Comparison of ENCODE assay signal across 9 mouse cellular contexts in genomic region chr9:105389289-105389688, GRCm38 (mm10). TPM values are rescaled to one million over a fixed set of nuclear protein-coding genes. Genes with fewer than 3 reads are reported as not detected.
DNase-seq lines count a peak whose midpoint lies in the region; ATAC-seq lines count a peak whose summit lies in the region.
"Had no signal": no experiment of that assay in that cellular context is flagged by ENCODE, and none has a peak within 500 bp of the region (broad histone marks: within the 10 kb centered on the region; RNA-seq: fewer than 3 reads in every experiment).

No protein-coding gene starts in this region.

- H3K27ac ChIP-seq in forebrain, embryonic 10.5 days: no peak overlapping the region
- H3K27ac ChIP-seq in forebrain, embryonic 15.5 days (replicated peaks): no peak overlapping the region
- H3K27ac ChIP-seq: limb, embryonic 12.5 days had no signal

- no peaks in the 10 kb centered on the region for H3K36me3 ChIP-seq in forebrain, embryonic 10.5 days (replicated peaks)
- H3K36me3 ChIP-seq in forebrain, embryonic 15.5 days: no peaks in the 10 kb centered on the region
- H3K36me3 ChIP-seq: limb, embryonic 12.5 days had no signal

- H3K27me3 ChIP-seq in forebrain, embryonic 10.5 days (ENCODE audit: poor library complexity, severe bottlenecking): 0 out of 2 replicates have a peak, but pooled peaks cover 1% of the 10 kb centered on the region
- no peaks in the 10 kb centered on the region; the same call in 1 of the 2 replicates for H3K27me3 ChIP-seq in forebrain, embryonic 15.5 days

- no peak overlapping the region for H3K4me2 ChIP-seq in forebrain, embryonic 15.5 days (replicated peaks)
- H3K4me2 ChIP-seq: limb, embryonic 12.5 days had no signal

- ATAC-seq in forebrain, embryonic 15.5 days (replicated peaks): no peak
- ATAC-seq in megakaryocyte progenitor cell, adult 5-6 weeks (replicated peaks; ENCODE audit: poor library complexity): peak; percentile 92

- DNase-seq in forebrain, embryonic 10.5 days (ENCODE audit: extremely low spot score, low spot score): peak; percentile 52
- peak; percentile 45 for DNase-seq in Muller cell, postnatal 12 days (ENCODE audit: inconsistent ontology term)
- peak; percentile 85 to 91 for DNase-seq in cerebellum, postnatal 14 days
- peak; percentile 17 to 39 for DNase-seq in gastrocnemius, adult 8-10 months (ENCODE audit: low spot score in 2 of 2)
- DNase-seq in layer of hippocampus, postnatal 14 days (ENCODE audit: low spot score in 2 of 2): peak; percentile 73 to 78
- peak; percentile 22 to 48 for DNase-seq in spleen, postnatal 36 days (ENCODE audit: low spot score in 2 of 2)

- H3K4me3 ChIP-seq in forebrain, embryonic 10.5 days: no peak overlapping the region
- no peak overlapping the region for H3K4me3 ChIP-seq in forebrain, embryonic 15.5 days
- H3K4me3 ChIP-seq: limb, embryonic 12.5 days had no signal

- 23% methylated on average over 4 of the region's 4 CpGs for whole genome bisulfite sequencing in forebrain, embryonic 10.5 days
- 13% methylated on average over 4 of the region's 4 CpGs for WGBS in forebrain, embryonic 15.5 days

- no peaks in the 10 kb centered on the region for H3K9me3 ChIP-seq in forebrain, embryonic 10.5 days
- H3K9me3 ChIP-seq in forebrain, embryonic 15.5 days: no peaks in the 10 kb centered on the region
- H3K9me3 ChIP-seq: limb, embryonic 12.5 days had no signal

- H3K9ac ChIP-seq in forebrain, embryonic 15.5 days (replicated peaks): no peak overlapping the region
- H3K9ac ChIP-seq: limb, embryonic 12.5 days had no signal

- no peaks in the 10 kb centered on the region for H3K4me1 ChIP-seq in forebrain, embryonic 10.5 days
- no peaks in the 10 kb centered on the region for H3K4me1 ChIP-seq in forebrain, embryonic 15.5 days
- H3K4me1 ChIP-seq: limb, embryonic 12.5 days had no signal

RNA-seq across cellular contexts. Expression of gene Aste1, which starts 5.9 kb away (rescaled TPM):
- 15.0 and 17.5 TPM in 2 replicates for polyA plus RNA-seq in forebrain, embryonic 10.5 days (2016; fragmentation: Nextera tagmentation; extraction: Ambion mirVana)
- polyA plus RNA-seq in forebrain, embryonic 15.5 days (2015; fragmentation: Nextera tagmentation; extraction: Ambion mirVana): 13.0 and 13.7 TPM in 2 replicates
- total RNA-seq in gastrocnemius, adult 8-10 months (2022): 1 to 10 TPM; 1.4 to 3.1 (median 2.2) TPM
- total RNA-seq in layer of hippocampus, postnatal 14 days (2021): 10 to 100 TPM; 10.4 to 13.2 TPM
- 24.6 and 25.1 TPM in 2 replicates for total RNA-seq in megakaryocyte progenitor cell, adult 5-6 weeks (2015)
- 11.9 and 12.2 TPM in 2 replicates for total RNA-seq in megakaryocyte progenitor cell, adult 5-6 weeks (2017)

RNA-seq across cellular contexts. Expression of gene Nek11, which starts 6.0 kb away (rescaled TPM):
- 0.23 and 0.50 TPM in 2 replicates for polyA plus RNA-seq in forebrain, embryonic 10.5 days (2016; fragmentation: Nextera tagmentation; extraction: Ambion mirVana)
- polyA plus RNA-seq in forebrain, embryonic 15.5 days (2015; fragmentation: Nextera tagmentation; extraction: Ambion mirVana): 1.7 and 3.1 TPM in 2 replicates
- total RNA-seq in gastrocnemius, adult 8-10 months (2022): not detected
- 1 to 10 TPM; 1.0 to 1.6 TPM for total RNA-seq in layer of hippocampus, postnatal 14 days (2021)
- not detected in 2 replicates for total RNA-seq in megakaryocyte progenitor cell, adult 5-6 weeks (2015)
- total RNA-seq in megakaryocyte progenitor cell, adult 5-6 weeks (2017): not detected in 2 replicates

Comparison
In these comparisons a context has a peak if more than half of its experiments do, and no peak if none do; other contexts are left out.
1. DNase-seq: peak in every context shown above with its lines; median percentile 88 in cerebellum, postnatal 14 days; 76 in layer of hippocampus, postnatal 14 days; 52 in forebrain, embryonic 10.5 days; 45 in Muller cell, postnatal 12 days; 35 in spleen, postnatal 36 days; 28 in gastrocnemius, adult 8-10 months.